Mouse (Mus musculus) ovary, postnatal 10 days (tissue): ENCODE data around the gene Trp53rka.

Experiments
- DNase-seq: peaks from one replicate; pipeline ENCODE4 v3.0.0; 2022; ENCODE audit warnings: low spot score

The Trp53rka gene

DNA sequence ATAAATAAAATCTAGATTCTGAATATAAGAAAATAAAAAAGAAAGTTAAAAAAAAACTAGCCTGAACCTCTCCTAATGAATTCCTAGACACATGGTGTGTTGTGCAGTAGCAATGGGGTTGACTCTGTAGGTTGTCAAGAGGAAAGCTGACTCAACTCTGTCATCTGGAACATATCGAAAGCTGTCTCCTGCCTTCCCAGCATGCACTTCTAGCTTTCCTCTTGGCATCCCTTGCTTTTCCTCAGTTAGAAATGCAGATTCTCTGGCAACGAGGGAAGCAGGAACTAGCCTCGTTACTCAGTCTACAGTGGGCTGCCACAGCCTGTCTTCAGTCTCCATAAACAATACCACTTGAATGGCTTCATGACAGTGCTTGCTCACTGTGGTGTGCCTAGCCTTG, 7.3 kb downstream of the Trp53rka start:
- DNase-seq = no peak

DNA sequence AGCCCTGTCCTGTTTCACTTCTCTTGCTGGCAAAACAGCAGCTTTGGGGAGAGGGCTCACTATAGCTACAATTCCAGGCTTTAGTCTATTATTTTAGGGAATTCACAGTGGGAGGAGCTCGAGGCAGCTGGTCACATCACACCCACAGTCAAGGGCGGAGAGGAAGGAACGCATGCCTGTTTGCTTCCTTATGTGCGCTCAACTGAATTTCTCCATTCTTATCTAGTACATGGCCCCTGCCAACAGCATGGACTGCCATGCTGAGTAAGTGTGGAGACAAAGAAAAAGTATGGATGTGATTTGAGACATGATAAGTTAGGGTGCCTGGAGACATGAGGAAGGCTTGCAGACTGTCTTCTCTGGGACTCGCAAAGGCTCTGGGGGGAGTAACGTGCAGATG, 9.0 kb downstream of the Trp53rka start:
- no peak for DNase-seq

DNA sequence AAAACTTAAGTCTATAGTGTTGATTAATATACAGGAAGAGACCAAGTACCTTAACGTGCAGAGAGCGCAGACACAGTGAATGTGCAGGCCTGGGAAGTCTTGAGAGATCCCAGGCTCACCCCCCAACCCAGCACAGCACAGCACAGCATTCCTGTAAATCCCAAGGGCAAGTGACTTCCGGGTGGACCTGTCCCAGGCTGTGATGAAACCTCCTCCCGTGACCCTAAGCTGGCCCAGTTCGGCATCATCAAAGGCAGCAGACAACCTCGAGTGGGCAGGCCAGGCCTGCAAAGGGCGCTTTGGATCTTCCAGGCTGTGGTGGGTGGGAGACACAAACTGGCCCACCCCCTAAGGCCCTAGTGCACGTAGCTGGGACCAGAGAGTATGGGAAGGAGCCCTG, 11.1 kb downstream of the Trp53rka start:
- DNase-seq = no peak

DNA sequence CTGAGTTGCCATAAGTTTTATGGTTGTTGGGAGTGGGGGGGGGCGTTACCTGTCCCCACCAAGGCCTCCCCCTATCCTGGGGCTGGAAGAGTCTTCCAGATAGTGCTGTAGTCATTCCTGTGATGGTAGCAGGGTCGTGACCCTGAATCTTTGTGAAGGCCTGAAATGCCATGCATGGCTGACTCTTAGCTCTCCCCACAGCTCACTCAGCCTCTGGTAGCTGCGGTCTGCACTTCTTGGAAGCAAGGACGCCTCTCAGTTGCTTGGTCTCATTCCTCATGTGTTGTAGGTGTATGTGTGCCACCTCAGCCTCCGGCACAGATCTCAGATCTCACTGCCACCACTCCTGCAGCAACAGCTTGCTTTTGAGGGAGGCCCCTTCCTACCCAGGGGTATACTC, 17.3 kb downstream of the Trp53rka start:
- DNase-seq = no peak

DNA sequence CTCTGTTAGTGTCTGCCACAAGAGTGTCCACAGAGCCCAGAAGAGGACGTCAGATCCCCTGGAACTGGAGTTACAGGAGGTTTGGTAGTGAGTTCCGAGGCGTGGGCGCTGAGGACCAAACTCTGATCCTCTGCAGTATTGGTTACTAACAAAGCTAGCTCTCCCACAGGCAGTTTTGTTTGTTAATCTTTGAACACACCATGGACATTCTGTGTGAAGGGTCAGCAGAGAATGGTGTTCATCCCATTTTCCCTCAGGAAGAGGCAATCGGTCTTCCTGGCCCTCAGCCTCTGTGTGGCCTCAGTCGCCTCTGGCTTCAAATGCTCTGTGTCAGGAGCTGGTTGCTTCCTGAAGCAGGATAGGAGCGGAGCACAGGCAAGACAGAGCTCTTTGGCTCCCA, 17.7 kb downstream of the Trp53rka start:
- DNase-seq = no peak

DNA sequence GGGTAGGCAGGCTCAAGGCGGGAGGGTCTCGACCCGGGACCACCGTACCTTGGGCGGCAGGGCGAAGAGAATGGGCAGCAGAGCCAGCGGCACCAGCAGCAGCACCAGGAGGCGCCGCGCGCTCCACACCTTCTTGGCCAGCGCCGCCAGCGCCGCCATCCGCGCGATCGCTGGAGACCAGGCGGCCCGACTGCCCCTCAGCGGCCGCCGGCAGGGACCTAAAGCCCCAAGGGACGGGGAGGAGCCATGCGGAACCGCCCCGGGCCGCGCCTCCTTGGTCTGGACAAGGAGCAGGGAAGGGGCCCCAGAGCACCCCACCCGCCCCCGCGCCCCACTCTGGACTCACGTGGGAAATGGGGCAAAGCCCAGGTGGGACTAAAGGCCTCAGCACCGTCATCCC, 20.1 kb downstream of the Trp53rka start, which contains the start of gene Slc13a3:
TSS of gene Slc13a3 (minus strand) at position 228 of the 400 bp plus-strand sequence.
- no peak for DNase-seq

DNA sequence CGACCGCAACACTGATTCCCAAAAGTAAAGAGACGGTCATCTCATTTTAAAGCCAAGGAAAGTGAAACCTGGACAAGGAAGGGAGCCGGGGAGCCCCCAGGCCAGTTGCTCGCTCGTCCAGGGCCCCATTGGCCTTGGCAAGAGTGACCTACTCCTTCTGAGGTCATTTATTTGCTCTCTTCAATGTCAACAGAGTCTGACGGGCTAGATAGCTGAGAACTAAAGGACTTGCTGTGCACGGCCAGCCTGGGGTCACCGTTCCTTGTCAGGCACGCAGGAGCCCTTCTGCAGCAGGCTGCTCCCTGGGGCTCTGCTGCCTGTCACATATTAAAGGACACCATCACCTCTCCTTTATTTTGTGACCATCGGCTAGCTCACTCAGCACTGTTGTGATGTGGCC, 21.2 kb downstream of the Trp53rka start:
- no peak for DNase-seq

DNA sequence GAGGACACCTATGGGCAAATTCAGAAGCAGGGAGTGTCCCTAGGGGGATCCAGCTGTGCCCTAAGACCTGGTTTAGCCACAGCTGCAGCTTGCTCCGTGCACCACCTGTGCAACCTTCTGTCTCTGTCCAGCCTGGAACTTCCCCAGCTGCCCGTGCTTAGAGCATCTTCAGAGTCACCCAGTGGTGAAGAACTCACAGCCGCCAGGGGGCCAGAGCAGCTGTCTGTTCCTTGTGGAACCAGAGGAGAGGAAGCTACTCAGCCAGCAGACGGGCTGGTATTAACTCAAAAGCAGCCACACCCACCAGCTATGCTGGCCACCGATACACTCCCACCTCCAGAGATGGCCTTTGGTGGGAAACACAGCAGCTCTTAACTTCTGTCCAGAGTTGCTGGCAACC, 23.0 kb downstream of the Trp53rka start:
- no peak for DNase-seq

DNA sequence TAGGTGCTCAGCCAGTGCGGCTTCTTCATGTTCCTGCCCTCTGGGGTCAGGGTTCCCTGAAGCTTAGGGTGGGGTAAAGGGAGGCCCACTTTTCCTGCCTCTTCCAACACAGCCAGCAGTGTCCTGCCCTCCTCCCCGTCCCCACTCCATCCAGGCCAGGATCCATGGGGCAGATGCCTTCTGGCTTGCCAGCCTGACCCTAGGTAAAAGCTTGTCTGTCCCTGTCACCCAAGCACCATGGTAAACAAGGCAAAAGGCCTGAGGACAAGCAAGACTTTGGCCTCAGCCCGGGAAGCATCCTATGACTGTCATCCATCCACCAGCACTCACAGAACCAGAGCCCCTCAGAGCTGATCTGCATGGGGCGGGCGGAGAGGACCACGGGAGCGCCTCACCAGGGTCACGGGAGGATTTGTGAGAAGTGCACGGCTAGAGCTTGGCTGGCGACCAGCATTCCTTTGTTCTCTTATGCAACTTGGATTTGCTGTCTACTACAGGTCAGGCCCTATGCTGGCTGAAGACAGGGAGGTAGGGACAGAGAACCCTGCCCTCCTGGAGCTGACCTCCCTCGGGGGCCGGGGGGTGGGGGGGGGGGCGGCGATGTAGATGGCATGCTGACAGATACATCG, 25.2 kb downstream of the Trp53rka start:
- DNase-seq = no peak

DNA sequence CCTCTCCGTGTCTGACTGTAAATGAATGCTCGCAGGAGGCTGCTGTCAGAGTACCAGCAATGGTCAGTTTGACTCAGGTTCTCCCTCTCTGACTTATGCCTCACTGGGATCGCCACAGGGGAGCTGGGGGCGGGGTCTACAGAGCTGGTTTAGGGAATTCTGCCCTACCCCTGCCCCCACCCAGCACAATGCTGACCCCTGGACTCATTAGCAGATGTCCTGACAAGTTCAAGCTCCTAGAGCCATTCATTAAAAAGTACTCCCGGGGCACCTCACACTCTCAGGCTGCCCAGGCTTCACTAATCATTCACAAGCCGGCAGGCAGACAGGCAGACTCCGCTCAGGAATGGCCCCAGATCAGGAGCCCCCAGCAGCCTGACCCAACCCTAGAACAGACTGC, 33.5 kb downstream of the Trp53rka start:
- no peak for DNase-seq

DNA sequence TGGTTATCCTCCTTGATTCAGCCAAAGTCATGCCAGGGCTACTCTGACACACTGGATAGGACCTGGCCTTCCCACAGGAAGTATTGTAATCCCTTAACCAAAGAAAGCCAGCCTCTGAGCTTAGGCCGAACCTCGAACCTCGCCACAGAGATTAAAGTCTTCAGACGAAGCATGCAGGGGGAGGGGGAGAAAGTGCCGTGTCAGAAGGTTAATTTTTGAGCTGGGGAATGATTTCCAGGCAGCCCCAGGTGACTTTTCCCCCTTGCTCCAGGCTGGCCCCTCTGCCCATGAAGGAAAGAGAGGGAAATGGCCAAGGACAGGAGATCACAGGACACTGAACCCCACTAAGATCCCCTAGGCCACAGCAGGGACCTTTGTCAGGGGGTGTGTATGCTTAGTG, 34.9 kb downstream of the Trp53rka start:
- DNase-seq = no peak

DNA sequence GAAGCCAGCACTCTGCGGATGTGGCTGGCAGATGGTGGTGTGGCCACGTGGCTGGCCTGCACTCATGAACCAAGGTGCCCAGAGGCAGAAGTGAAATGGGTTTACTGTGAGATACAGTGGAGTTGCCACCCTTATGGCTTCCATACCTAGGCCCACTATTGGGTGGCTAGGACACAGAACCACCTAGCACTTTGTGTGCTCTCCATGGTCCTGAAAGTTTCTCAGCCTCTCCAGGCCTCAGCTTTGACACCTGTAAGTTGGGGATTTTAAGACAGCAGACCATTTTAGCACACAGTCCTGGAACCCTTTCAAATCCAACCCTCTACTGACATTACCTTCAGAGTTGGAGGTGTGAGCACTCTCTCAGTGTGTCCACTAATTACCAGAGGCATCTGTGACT, 36.4 kb downstream of the Trp53rka start:
- no peak for DNase-seq

DNA sequence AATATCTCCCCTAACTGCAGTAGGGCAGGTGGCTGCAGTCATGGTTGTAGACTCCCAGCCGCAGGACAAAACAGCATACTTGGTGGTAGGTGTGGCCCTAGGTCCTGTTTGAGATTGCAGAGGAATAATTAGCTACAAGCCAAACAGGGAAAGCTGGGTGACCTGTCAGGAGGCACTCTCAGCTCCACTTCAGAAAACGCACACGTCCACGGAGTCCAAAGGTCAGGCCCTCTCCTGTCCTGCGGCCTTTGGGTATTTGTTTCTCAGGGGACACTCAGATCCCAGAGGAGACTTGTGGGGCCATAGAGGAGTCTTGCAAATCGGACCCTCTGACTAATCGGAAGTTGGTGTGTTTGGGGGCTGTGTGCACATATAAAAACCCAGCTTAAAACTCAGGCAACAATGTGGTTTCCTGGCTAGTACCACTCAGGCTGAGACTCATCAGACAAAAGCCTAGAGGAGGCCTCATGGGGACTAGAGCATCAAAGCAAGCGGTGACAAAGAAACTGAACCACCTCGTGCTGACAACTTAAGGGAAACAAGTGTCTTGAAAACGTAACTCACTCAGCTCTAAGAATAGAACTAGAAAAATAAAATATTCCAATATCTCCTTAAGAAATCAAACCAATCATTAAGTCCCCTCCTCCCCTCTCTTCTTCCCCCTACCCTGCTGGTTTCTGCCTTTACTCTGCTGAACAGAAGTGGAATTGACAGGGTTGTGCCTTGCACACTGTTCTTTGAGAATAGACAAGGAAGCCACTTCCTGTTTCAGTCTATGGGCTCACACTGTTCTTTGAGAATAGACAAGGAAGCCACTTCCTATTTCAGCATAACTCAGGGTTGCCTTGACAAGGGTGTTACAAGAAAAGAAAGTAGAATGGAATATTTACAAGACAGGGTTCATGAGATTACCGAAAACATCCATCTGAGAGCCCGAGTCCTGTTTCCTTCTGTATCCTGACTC, 40.1 kb downstream of the Trp53rka start:
- DNase-seq = no peak

DNA sequence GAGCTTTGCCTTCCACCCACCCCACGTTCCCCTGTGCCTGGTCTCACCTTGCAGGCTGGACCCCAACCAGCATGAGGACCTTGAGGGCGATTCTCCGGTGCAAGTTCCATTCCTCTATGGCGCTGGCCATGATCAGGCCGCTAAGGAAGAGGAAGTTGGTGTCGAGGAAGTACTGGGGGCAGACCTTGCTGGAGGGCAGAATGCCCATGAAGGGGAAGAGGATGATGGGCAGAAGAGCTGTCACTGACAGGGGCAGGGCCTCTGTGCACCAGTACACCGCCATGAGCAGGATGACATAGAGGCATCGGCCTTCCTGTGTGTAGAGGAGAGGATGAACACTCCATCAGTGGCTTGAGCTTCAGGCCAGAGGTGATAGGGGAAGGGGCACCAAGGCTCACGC, 44.6 kb downstream of the Trp53rka start:
- no peak for DNase-seq

DNA sequence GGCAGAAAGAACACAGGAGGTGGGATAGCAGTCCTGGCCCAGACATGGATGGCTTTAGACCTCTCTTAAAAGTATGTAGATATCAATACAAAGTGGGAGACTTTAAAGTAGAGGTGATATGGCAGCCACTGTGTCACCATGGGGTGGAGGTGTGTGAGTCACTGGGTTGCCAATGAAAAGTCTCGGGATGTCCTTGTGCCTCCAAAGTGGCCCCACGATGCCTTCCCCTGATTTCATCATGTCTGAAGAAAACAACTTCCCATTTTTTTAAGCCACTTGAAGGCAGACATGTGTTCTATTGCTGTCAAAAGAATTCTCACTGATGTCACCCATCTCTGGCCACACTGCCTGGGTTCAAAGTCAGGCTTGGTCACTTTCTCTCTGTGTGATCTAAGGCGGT, 48.3 kb downstream of the Trp53rka start:
- DNase-seq = no peak

DNA sequence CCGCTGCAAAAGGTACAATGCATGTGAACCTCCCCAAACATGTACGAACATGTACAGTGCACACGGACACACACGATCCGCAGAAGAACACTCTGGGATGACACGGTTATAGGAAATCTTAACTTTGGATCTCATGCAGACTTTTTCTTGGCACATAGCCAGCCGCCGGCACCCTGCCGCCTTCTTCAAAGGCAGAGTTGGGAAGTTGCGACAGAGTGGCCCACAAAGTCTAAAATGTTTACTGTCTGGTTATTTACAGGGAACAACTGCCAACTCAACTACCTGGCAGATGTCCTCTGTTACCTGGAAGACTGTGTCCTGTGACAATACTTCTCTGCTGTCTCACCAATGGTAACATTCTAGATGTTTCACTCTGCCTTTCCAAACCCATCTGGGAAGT, 50.1 kb downstream of the Trp53rka start:
- no peak for DNase-seq

DNA sequence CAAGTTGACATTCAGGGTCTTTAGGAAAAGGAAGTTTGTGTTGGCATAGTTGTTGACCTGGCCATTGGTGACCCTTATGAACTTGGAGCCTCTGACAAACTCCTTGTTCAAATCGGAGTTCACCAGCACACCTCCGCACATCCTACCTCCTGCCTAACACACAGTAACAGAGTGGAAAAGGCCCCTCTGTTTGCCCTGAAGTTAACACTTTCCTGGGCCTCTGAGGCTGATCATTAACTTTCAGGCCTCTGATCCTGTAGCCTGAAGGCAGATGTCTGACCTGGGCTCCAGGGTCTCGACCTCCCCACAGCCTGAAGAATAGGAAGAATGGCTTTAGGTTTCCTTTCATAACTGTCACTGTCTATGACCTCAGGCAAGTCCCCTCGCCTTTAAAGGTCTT, 51.5 kb downstream of the Trp53rka start:
- DNase-seq = no peak
